Mouse (Mus musculus): ENCODE results near the gene Olfr1358. TPM values are rescaled to one million over a fixed set of nuclear protein-coding genes. Genes with fewer than 3 reads are reported as not detected.

Olfr1358 gene
- 0.15 TPM in 1 of 2 replicates, not detected in the other for polyA plus RNA-seq (2014; fragmentation: Nextera tagmentation; extraction: Ambion mirVana)

GRCm38 (mm10) chr10:78517128-78517527 lies at the start of gene Olfr1358:
Gene Olfr1358 (plus strand): TSS chr10:78517428.
- ATAC-seq (ENCODE audit: low FRiP score) (no peak), DNase-seq (ENCODE audit: low spot score) (no peak)
- Histone ChIP-seq H3K9ac (ENCODE audit: low read depth, low read length) (no peak within 1 kb of the TSS), H3K4me2 (replicated peaks; ENCODE audit: low read depth, low read length) (no peak within 1 kb of the TSS), H3K4me1 (replicated peaks; ENCODE audit: control insufficient read depth, insufficient read depth, low read length) (no peaks in the 10 kb centered on the region), H3K27me3 (ENCODE audit: control insufficient read depth, insufficient read depth, low read length) (no peaks in the 10 kb centered on the region), H3K36me3 (ENCODE audit: control insufficient read depth, insufficient read depth, low read length) (no peaks in the 10 kb centered on the region), H3K27ac (ENCODE audit: low read depth, low read length) (no peak within 1 kb of the TSS), H3K9me3 (ENCODE audit: control insufficient read depth, low read length) (no peaks in the 10 kb centered on the region), H3K4me3 (ENCODE audit: low read depth, low read length) (no peak within 1 kb of the TSS)

GRCm38 (mm10) chr10:78467761-78468310 lies 49.4 kb upstream of the Olfr1358 start:
- WGBS: 47% methylated on average over 2 of the region's 2 CpGs
- H3K36me3 ChIP-seq (ENCODE audit: control insufficient read depth, insufficient read depth, low read length): no peaks in the 10 kb centered on the region
- H3K4me1 ChIP-seq (replicated peaks; ENCODE audit: control insufficient read depth, insufficient read depth, low read length): no peaks in the 10 kb centered on the region
- no peak for ATAC-seq (ENCODE audit: low FRiP score)
- no peak overlapping the region for H3K27ac ChIP-seq (ENCODE audit: low read depth, low read length)
- DNase-seq (ENCODE audit: low spot score): no peak
- H3K4me2 ChIP-seq (replicated peaks; ENCODE audit: low read depth, low read length): no peak overlapping the region
- H3K9ac ChIP-seq (ENCODE audit: low read depth, low read length): no peak overlapping the region
- H3K4me3 ChIP-seq (ENCODE audit: low read depth, low read length): no peak overlapping the region
- H3K27me3 ChIP-seq (ENCODE audit: control insufficient read depth, insufficient read depth, low read length): no peaks in the 10 kb centered on the region
- H3K9me3 ChIP-seq (ENCODE audit: control insufficient read depth, low read length): no peaks in the 10 kb centered on the region

- no peak overlapping the region for H3K4me3 ChIP-seq (ENCODE audit: low read depth, low read length)
- 25% methylated on average over 15 of the region's 15 CpGs for WGBS
- no peak overlapping the region for H3K27ac ChIP-seq (ENCODE audit: low read depth, low read length)
- no peak overlapping the region for H3K9ac ChIP-seq (ENCODE audit: low read depth, low read length)
- no peaks in the 10 kb centered on the region for H3K9me3 ChIP-seq (ENCODE audit: control insufficient read depth, low read length)
- peak overlapping the region; percentile 19 for H3K4me2 ChIP-seq (replicated peaks; ENCODE audit: low read depth, low read length)
- no peaks in the 10 kb centered on the region for H3K27me3 ChIP-seq (ENCODE audit: control insufficient read depth, insufficient read depth, low read length)
- no peaks in the 10 kb centered on the region for H3K4me1 ChIP-seq (replicated peaks; ENCODE audit: control insufficient read depth, insufficient read depth, low read length)
- ATAC-seq (ENCODE audit: low FRiP score) (0 out of 2 replicates have a peak, but pooled peaks have one; percentile 52), DNase-seq (ENCODE audit: low spot score) (peak; percentile 42)
- no peaks in the 10 kb centered on the region for H3K36me3 ChIP-seq (ENCODE audit: control insufficient read depth, insufficient read depth, low read length)
These were observed 46.5 kb upstream of the Olfr1358 start for GRCm38 (mm10) chr10:78470582-78471313.

DNA sequence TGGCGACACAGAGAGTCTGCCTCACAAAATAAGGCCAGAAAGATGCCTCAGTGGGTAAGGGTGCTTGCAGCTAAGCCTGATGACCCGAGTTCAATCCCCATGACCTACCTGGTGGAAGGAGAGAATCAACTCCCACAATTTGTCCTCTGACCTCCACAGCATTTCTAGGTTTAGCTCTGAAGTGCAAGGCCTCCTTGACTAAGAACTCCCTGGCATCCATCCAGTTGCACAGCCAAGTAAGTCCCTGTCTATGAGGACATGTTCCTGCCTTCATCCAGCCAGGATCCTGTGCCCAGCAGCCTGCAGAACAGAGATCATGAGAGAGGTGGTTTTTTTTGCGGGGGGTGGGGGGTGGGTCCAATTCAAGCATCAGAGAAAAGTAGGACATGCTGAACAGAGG lies 45.2 kb upstream of the Olfr1358 start:
- no peaks in the 10 kb centered on the region for H3K36me3 ChIP-seq (ENCODE audit: control insufficient read depth, insufficient read depth, low read length)
- H3K27ac ChIP-seq (ENCODE audit: low read depth, low read length): no peak overlapping the region
- ATAC-seq (ENCODE audit: low FRiP score) (no peak), DNase-seq (ENCODE audit: low spot score) (no peak)
- WGBS: 75% methylated on average over 3 of the region's 3 CpGs
- H3K4me3 ChIP-seq (ENCODE audit: low read depth, low read length): no peak overlapping the region
- no peak overlapping the region for H3K9ac ChIP-seq (ENCODE audit: low read depth, low read length)
- H3K9me3 ChIP-seq (ENCODE audit: control insufficient read depth, low read length): no peaks in the 10 kb centered on the region
- no peaks in the 10 kb centered on the region for H3K4me1 ChIP-seq (replicated peaks; ENCODE audit: control insufficient read depth, insufficient read depth, low read length)
- H3K4me2 ChIP-seq (replicated peaks; ENCODE audit: low read depth, low read length): no peak overlapping the region
- H3K27me3 ChIP-seq (ENCODE audit: control insufficient read depth, insufficient read depth, low read length): no peaks in the 10 kb centered on the region

- 70% methylated on average over 5 of the region's 5 CpGs for WGBS
- Histone ChIP-seq H3K27me3 (ENCODE audit: control insufficient read depth, insufficient read depth, low read length) (no peaks in the 10 kb centered on the region), H3K9ac (ENCODE audit: low read depth, low read length) (no peak overlapping the region), H3K4me1 (replicated peaks; ENCODE audit: control insufficient read depth, insufficient read depth, low read length) (no peaks in the 10 kb centered on the region), H3K36me3 (ENCODE audit: control insufficient read depth, insufficient read depth, low read length) (no peaks in the 10 kb centered on the region), H3K27ac (ENCODE audit: low read depth, low read length) (no peak overlapping the region), H3K4me3 (ENCODE audit: low read depth, low read length) (no peak overlapping the region), H3K9me3 (ENCODE audit: control insufficient read depth, low read length) (no peaks in the 10 kb centered on the region), H3K4me2 (replicated peaks; ENCODE audit: low read depth, low read length) (no peak overlapping the region)
- DNase-seq (ENCODE audit: low spot score) (no peak), ATAC-seq (ENCODE audit: low FRiP score) (no peak)
These were observed 43.8 kb upstream of the Olfr1358 start for GRCm38 (mm10) chr10:78473434-78473833.

- ATAC-seq (ENCODE audit: low FRiP score) (no peak), DNase-seq (ENCODE audit: low spot score) (no peak)
- Histone ChIP-seq H3K4me3 (ENCODE audit: low read depth, low read length) (no peak overlapping the region), H3K27ac (ENCODE audit: low read depth, low read length) (no peak overlapping the region), H3K4me1 (replicated peaks; ENCODE audit: control insufficient read depth, insufficient read depth, low read length) (no peaks in the 10 kb centered on the region), H3K36me3 (ENCODE audit: control insufficient read depth, insufficient read depth, low read length) (no peaks in the 10 kb centered on the region), H3K9me3 (ENCODE audit: control insufficient read depth, low read length) (no peaks in the 10 kb centered on the region), H3K9ac (ENCODE audit: low read depth, low read length) (no peak overlapping the region), H3K27me3 (ENCODE audit: control insufficient read depth, insufficient read depth, low read length) (no peaks in the 10 kb centered on the region), H3K4me2 (replicated peaks; ENCODE audit: low read depth, low read length) (no peak overlapping the region)
- 78% methylated on average over 8 of the region's 8 CpGs for WGBS
These were observed 42.5 kb upstream of the Olfr1358 start for GRCm38 (mm10) chr10:78474759-78475158.

GRCm38 (mm10) chr10:78476821-78477220 lies 40.4 kb upstream of the Olfr1358 start:
- DNase-seq (ENCODE audit: low spot score) (no peak), ATAC-seq (ENCODE audit: low FRiP score) (no peak)
- WGBS: 82% methylated on average over 4 of the region's 4 CpGs
- Histone ChIP-seq H3K4me2 (replicated peaks; ENCODE audit: low read depth, low read length) (no peak overlapping the region), H3K4me3 (ENCODE audit: low read depth, low read length) (no peak overlapping the region), H3K9me3 (ENCODE audit: control insufficient read depth, low read length) (no peaks in the 10 kb centered on the region), H3K27me3 (ENCODE audit: control insufficient read depth, insufficient read depth, low read length) (no peaks in the 10 kb centered on the region), H3K4me1 (replicated peaks; ENCODE audit: control insufficient read depth, insufficient read depth, low read length) (no peaks in the 10 kb centered on the region), H3K9ac (ENCODE audit: low read depth, low read length) (no peak overlapping the region), H3K27ac (ENCODE audit: low read depth, low read length) (no peak overlapping the region), H3K36me3 (ENCODE audit: control insufficient read depth, insufficient read depth, low read length) (no peaks in the 10 kb centered on the region)

DNA sequence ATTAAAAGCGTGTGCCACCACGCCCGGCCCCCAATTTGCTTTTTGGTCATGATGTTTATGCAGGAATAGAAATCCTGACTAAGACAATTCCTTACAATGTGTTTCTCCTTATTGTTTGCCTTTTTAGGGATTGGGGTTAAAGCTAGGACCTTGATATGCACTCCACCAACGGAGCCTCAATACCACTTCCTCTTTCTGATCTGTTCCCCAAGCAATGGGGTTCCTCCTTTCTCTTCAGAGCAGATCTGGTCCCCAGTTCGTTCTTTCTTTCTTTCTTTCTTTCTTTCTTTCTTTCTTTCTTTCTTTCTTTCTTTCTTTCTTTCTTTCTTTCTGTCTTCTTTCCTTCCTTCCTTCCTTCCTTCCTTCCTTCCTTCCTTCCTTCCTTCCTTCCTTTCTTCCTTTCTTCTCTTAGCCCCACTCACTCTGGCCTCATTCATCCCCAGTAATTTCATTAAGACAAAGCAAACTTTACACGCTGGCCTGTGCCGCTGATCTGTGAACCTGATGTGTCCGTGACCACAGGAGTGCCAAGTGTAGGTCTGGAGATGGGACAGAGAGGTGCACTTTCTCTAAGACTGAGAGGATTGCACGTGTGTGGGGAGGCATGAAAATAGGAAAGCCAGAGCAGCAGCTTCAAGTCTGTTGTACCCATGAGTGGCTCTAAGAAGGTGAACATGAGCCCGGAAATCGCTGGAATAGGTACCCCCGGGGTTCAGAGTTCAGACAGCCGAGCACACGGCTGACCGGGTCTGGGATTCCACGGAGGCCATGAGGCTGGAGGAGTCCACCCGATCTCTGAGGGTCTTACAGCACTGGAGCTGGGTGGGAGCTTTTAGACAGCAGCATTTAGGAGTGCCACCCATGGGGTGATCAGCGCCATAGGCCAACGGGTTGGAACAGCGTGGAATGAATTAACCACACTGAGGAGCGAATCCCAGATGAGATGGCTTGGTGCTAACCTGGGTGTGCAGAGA lies 36.0 kb upstream of the Olfr1358 start:
- Histone ChIP-seq H3K27me3 (ENCODE audit: control insufficient read depth, insufficient read depth, low read length) (peaks cover 4% of the 10 kb centered on the region), H3K9me3 (ENCODE audit: control insufficient read depth, low read length) (no peaks in the 10 kb centered on the region), H3K4me2 (replicated peaks; ENCODE audit: low read depth, low read length) (peak overlapping the region; percentile 81), H3K9ac (ENCODE audit: low read depth, low read length) (peak overlapping the region; percentile 28; the same call in 1 of the 2 replicates), H3K36me3 (ENCODE audit: control insufficient read depth, insufficient read depth, low read length) (no peaks in the 10 kb centered on the region), H3K4me3 (ENCODE audit: low read depth, low read length) (peak overlapping the region; percentile 43), H3K27ac (ENCODE audit: low read depth, low read length) (no peak overlapping the region), H3K4me1 (replicated peaks; ENCODE audit: control insufficient read depth, insufficient read depth, low read length) (no peaks in the 10 kb centered on the region)
- DNase-seq (ENCODE audit: low spot score) (peak; percentile 14), ATAC-seq (ENCODE audit: low FRiP score) (peak; percentile 32)
- 38% methylated on average over 21 of the region's 21 CpGs for WGBS

All from hindbrain, embryonic 11.5 days (tissue).